Mouse (Mus musculus) midbrain, embryonic 10.5 days (tissue): ENCODE data around the gene Sema6d. TPM values are rescaled to one million over a fixed set of nuclear protein-coding genes. Genes with fewer than 3 reads are reported as not detected.

ENCODE experiments used
- DNase-seq: peaks from one replicate; pipeline ENCODE4 v3.0.0-alpha.2; 2017; ENCODE audit warnings: low spot score
- H3K27ac ChIP-seq: fragments of 300-500 bp; sonication (generic); replicated peaks from 2 replicates; pipeline ENCODE4 v1.5.1; 2016; ENCODE audit warnings: mild to moderate bottlenecking
- H3K27me3 ChIP-seq: fragments of 300-500 bp; sonication (generic); 2 replicates; pipeline ENCODE4 v1.6.1; 2016; ENCODE audit warnings: low read depth, mild to moderate bottlenecking; ENCODE audit not compliant: poor library complexity, severe bottlenecking
- H3K36me3 ChIP-seq: fragments of 300-500 bp; sonication (generic); 2 replicates; pipeline ENCODE4 v1.6.1; 2016; ENCODE audit warnings: mild to moderate bottlenecking, moderate library complexity
- H3K4me1 ChIP-seq: fragments of 300-500 bp; sonication (generic); 2 replicates; pipeline ENCODE4 v1.6.1; 2016
- H3K4me3 ChIP-seq: fragments of 300-500 bp; sonication (generic); 2 replicates; pipeline ENCODE4 v1.5.1; 2016; ENCODE audit warnings: mild to moderate bottlenecking, moderate library complexity
- H3K9me3 ChIP-seq: fragments of 300-500 bp; sonication (generic); replicated peaks from 2 replicates; pipeline ENCODE4 v1.6.1; 2016; ENCODE audit warnings: mild to moderate bottlenecking
- WGBS: fragments of 180-500 bp; shearing (Covaris S2); methylation state at CpG from one replicate; pipeline ENCODE4 v1.1.7; 2016; 5-methylcytosine and 5-hydroxymethylcytosine counted together
- polyA plus RNA-seq: library from polyadenylated mRNA; unstranded; fragments of >200 nt; fragmentation: Nextera tagmentation; extraction: Ambion mirVana; gene quantifications from 2 replicates; pipeline ENCODE4 v1.2.1, GENCODE M21; 2016

The Sema6d gene
- polyA plus RNA-seq, 1 experiment from 2014 or later = 7.7 TPM

DNA sequence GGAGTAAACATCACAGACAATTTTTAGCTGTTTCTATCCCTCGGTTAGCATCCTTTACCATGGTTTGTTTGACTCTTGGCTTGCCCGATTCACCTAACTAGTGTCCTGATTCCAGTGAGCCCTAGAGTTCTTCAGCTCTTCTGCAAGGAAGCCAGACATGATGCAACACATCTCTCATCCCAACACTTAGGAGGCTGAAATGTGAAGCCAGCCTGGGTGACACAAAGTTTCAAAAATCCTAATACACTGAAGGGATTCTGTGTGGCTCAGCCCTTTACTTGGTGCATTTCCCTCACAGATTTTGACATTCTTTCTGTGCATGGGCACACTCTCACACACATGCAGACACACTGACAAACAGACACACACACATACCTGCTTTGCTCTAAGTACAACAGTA is 560.8 kb downstream of the Sema6d start:
- Histone ChIP-seq H3K36me3 (no peaks in the 10 kb centered on the region), H3K27me3 (no peaks in the 10 kb centered on the region)
- WGBS = 88% methylated on average over 2 of the region's 2 CpGs

DNA sequence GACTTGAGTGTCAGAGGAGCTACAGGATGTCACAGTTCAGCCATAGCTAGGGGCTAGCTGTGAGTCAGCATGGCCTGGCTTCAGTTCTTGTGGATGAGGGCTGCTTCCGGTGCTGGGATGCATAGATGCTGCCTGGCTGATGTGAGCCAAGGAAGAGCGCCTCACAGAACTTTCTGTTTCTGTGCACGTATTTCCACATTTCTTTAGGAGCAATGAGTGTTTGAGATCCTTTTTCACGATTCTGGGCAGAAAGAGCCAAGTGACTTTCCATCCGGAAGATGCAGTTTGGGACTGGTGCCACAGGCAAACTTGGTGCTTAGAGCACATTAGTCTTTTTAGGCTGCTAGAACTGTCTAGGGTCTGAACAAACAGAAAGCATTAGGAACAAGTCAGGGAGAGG is 561.4 kb downstream of the Sema6d start:
- Histone ChIP-seq H3K27me3 (no peaks in the 10 kb centered on the region), H3K4me3 (no peak overlapping the region), H3K4me1 (peaks cover 3% of the 10 kb centered on the region; the same call in 1 of the 2 replicates), H3K36me3 (no peaks in the 10 kb centered on the region), H3K27ac (no peak overlapping the region), H3K9me3 (no peaks in the 10 kb centered on the region)
- no peak for DNase-seq
- 90% methylated on average over 5 of the region's 5 CpGs for WGBS

More for the DNA sequence above, 560.8 kb downstream of the Sema6d start:
- H3K27ac ChIP-seq = no peak overlapping the region
- no peak overlapping the region for H3K4me3 ChIP-seq
- DNase-seq = no peak
- peaks cover 3% of the 10 kb centered on the region; the same call in 1 of the 2 replicates for H3K4me1 ChIP-seq
- H3K9me3 ChIP-seq = no peaks in the 10 kb centered on the region

GRCm38 (mm10) chr2:124653161-124653560 is 563.4 kb downstream of the Sema6d start:
- Histone ChIP-seq H3K27me3 (no peaks in the 10 kb centered on the region), H3K4me1 (peaks cover 3% of the 10 kb centered on the region; the same call in 1 of the 2 replicates), H3K36me3 (peaks cover 5% of the 10 kb centered on the region; the same call in 1 of the 2 replicates), H3K27ac (no peak overlapping the region), H3K4me3 (no peak overlapping the region), H3K9me3 (no peaks in the 10 kb centered on the region)
- no peak for DNase-seq
- 94% methylated on average over 7 of the region's 7 CpGs for WGBS

- Histone ChIP-seq H3K4me1 (no peaks in the 10 kb centered on the region), H3K36me3 (peaks cover 13% of the 10 kb centered on the region), H3K9me3 (no peaks in the 10 kb centered on the region), H3K4me3 (no peak overlapping the region), H3K27ac (no peak overlapping the region), H3K27me3 (no peaks in the 10 kb centered on the region)
- no peak for DNase-seq
- WGBS = 88% methylated on average over 11 of the region's 11 CpGs
Observed at GRCm38 (mm10) chr2:124657358-124657757, 567.6 kb downstream of the Sema6d start.

DNA sequence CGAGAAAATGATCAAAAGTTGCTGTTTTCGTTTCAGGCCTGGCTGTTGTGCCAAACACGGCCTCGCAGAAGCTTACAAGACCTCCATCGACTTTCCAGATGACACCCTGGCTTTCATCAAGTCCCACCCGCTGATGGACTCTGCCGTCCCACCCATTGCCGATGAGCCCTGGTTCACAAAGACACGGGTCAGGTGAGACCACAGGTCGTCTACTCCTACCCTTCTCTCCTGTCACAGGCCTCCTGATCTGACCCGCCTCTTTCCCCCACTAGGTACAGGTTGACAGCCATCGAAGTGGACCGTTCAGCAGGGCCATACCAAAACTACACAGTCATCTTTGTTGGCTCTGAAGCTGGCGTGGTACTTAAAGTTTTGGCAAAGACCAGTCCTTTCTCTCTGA is 568.6 kb downstream of the Sema6d start:
- 95% methylated on average over 14 of the region's 14 CpGs for WGBS
- H3K36me3 ChIP-seq = peaks cover 13% of the 10 kb centered on the region
- DNase-seq = no peak
- H3K27ac ChIP-seq = no peak overlapping the region
- H3K27me3 ChIP-seq = no peaks in the 10 kb centered on the region
- H3K4me1 ChIP-seq = no peaks in the 10 kb centered on the region
- no peak overlapping the region for H3K4me3 ChIP-seq
- H3K9me3 ChIP-seq = no peaks in the 10 kb centered on the region

DNA sequence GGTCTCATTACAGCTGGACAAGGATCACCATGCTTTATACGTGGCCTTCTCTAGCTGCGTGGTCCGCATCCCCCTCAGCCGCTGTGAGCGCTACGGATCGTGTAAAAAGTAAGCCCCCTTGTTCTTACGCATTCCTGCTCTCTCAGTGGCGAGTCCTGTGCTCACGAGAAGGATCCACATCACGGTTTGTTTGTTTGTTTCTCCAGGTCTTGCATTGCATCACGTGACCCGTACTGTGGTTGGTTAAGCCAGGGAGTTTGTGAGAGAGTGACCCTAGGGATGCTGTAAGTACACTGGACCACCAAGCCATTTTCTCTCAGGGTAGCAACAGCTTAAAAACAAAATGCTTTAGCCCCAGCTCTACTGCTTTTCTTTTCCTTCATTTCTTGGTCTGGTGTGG is 569.8 kb downstream of the Sema6d start:
- Histone ChIP-seq H3K36me3 (peaks cover 20% of the 10 kb centered on the region), H3K27ac (no peak overlapping the region), H3K9me3 (no peaks in the 10 kb centered on the region), H3K4me3 (no peak overlapping the region), H3K27me3 (no peaks in the 10 kb centered on the region), H3K4me1 (no peaks in the 10 kb centered on the region)
- no peak for DNase-seq
- 90% methylated on average over 13 of the region's 13 CpGs for WGBS

- Histone ChIP-seq H3K27me3 (no peaks in the 10 kb centered on the region), H3K9me3 (no peaks in the 10 kb centered on the region), H3K36me3 (peaks cover 26% of the 10 kb centered on the region), H3K27ac (no peak overlapping the region), H3K4me1 (no peaks in the 10 kb centered on the region), H3K4me3 (no peak overlapping the region)
- DNase-seq = no peak
- 89% methylated on average over 5 of the region's 5 CpGs for WGBS
Observed at GRCm38 (mm10) chr2:124660686-124661085, 570.9 kb downstream of the Sema6d start.

GRCm38 (mm10) chr2:124661316-124661715 is 571.5 kb downstream of the Sema6d start:
- Histone ChIP-seq H3K27me3 (no peaks in the 10 kb centered on the region), H3K9me3 (no peaks in the 10 kb centered on the region), H3K4me1 (no peaks in the 10 kb centered on the region), H3K4me3 (no peak overlapping the region), H3K36me3 (peaks cover 26% of the 10 kb centered on the region), H3K27ac (no peak overlapping the region)
- DNase-seq = no peak
- WGBS = 94% methylated on average over 9 of the region's 9 CpGs

DNA sequence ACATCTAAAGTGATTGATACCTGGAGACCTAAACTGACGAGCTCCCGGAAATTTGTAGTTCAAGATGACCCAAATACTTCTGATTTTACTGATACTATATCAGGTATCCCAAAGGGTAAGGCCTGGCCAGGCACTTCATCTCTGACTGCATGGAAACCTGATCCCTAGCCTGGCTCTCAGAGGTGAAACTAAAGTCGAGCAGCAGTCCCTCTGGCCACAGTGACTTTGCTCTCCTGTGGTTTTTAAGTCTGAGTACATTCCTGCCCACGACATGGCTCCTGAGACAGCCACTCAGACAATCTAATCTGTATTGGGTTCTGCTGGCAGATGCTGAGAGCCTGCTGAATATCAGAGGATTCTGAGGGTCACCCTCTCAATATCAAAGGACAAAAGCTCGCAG is 572.5 kb downstream of the Sema6d start:
- Histone ChIP-seq H3K9me3 (no peaks in the 10 kb centered on the region), H3K27ac (no peak overlapping the region), H3K36me3 (peaks cover 26% of the 10 kb centered on the region), H3K27me3 (no peaks in the 10 kb centered on the region), H3K4me1 (no peaks in the 10 kb centered on the region), H3K4me3 (no peak overlapping the region)
- WGBS = 62% methylated on average over 5 of the region's 5 CpGs
- DNase-seq = no peak

DNA sequence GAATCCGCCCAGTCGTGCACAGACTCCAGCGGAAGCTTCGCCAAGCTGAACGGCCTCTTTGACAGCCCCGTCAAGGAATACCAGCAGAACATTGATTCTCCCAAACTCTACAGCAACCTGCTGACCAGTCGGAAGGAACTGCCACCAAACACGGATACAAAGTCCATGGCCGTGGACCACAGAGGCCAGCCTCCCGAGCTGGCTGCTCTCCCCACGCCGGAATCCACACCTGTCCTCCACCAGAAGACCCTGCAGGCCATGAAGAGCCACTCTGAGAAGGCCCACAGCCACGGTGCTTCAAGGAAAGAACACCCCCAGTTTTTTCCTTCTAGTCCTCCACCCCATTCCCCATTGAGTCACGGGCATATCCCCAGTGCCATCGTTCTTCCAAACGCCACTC is 574.4 kb downstream of the Sema6d start:
- Histone ChIP-seq H3K27ac (no peak overlapping the region), H3K36me3 (peaks cover 22% of the 10 kb centered on the region), H3K4me1 (no peaks in the 10 kb centered on the region), H3K4me3 (no peak overlapping the region), H3K27me3 (no peaks in the 10 kb centered on the region), H3K9me3 (no peaks in the 10 kb centered on the region)
- 93% methylated on average over 16 of the region's 16 CpGs for WGBS
- DNase-seq = no peak

DNA sequence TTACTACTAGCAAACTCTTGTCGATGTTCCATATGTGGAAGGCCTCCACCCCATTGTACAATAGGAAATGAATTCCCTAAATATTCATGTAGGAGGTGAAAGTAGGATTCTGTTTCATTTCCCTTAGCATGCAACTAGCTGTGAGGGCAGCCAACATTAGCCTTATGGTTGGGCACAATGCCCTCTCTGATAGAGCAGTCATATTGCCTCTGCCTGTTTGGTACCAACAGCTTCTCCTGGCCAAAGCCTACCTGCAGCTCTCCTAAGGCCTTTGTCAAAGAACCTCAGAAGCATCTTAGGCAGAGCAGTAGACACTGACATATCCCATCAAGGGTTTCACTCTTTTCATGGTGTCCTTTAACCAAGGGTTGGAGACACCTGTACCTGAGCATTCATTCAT is 578.7 kb downstream of the Sema6d start:
- WGBS = 95% methylated on average over 1 of the region's 1 CpGs
- Histone ChIP-seq H3K27me3 (no peaks in the 10 kb centered on the region), H3K4me3 (no peak overlapping the region), H3K36me3 (peaks cover 13% of the 10 kb centered on the region), H3K4me1 (no peaks in the 10 kb centered on the region), H3K9me3 (no peaks in the 10 kb centered on the region), H3K27ac (no peak overlapping the region)
- no peak for DNase-seq

GRCm38 (mm10) chr2:124673117-124673516 is 583.3 kb downstream of the Sema6d start:
- Histone ChIP-seq H3K4me1 (no peaks in the 10 kb centered on the region), H3K27me3 (no peaks in the 10 kb centered on the region), H3K4me3 (no peak overlapping the region), H3K9me3 (no peaks in the 10 kb centered on the region), H3K36me3 (no peaks in the 10 kb centered on the region), H3K27ac (no peak overlapping the region)
- no peak for DNase-seq

DNA sequence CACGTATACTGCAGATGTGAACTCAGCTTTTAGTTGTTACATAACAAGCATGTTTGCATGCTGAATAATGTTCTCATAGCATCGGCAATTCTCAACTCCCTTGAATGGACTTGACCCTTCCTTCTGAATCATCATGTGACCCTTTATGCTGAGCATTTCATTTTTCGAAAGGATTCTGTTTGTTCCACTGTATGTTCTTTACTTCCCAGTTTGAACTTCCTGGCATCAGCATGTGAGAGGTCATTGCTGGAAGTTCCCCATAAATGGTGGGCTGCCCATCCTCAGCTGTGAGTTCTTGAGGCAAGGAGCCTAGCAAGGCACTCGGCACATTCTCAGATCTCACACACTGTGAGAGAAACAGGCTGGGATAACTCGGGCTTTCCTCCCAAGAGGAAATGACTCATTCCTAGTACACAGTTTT is 594.7 kb downstream of the Sema6d start:
- no peaks in the 10 kb centered on the region for H3K9me3 ChIP-seq
- 86% methylated on average over 5 of the region's 5 CpGs for WGBS
- no peak overlapping the region for H3K27ac ChIP-seq
- no peaks in the 10 kb centered on the region for H3K36me3 ChIP-seq
- H3K4me1 ChIP-seq = no peaks in the 10 kb centered on the region
- DNase-seq = no peak
- no peaks in the 10 kb centered on the region for H3K27me3 ChIP-seq
- no peak overlapping the region for H3K4me3 ChIP-seq

- Histone ChIP-seq H3K36me3 (no peaks in the 10 kb centered on the region), H3K27me3 (no peaks in the 10 kb centered on the region), H3K27ac (no peak overlapping the region), H3K4me1 (no peaks in the 10 kb centered on the region), H3K9me3 (no peaks in the 10 kb centered on the region), H3K4me3 (no peak overlapping the region)
- 94% methylated on average over 1 of the region's 1 CpGs for WGBS
- DNase-seq = no peak
Observed at GRCm38 (mm10) chr2:124690372-124690771, 600.6 kb downstream of the Sema6d start.
